Mouse (Mus musculus) hindbrain, embryonic 15.5 days (tissue): ENCODE measurements at regions not wholly inside any gene's neighbourhood (a gene's known extent, or its start where the extent isn't known, plus 50 kb on each side); places are given as distances from the start of the nearest gene placed in this dataset.
"Not testable (repeated sequence)": the region's sequence is repeated elsewhere in the genome, so short reads cannot be mapped to it uniquely, and the experiment has no call there.

ENCODE experiments used
- ATAC-seq: fragments of 200-750 bp; cut with Nextera tagmentation; 2 replicates; pipeline ENCODE4 v1.8.0; 2017; ENCODE audit warnings: low read depth, moderate number of reproducible peaks, moderate TSS enrichment; ENCODE audit not compliant: low FRiP score
- H3K27ac ChIP-seq: fragments of 300-500 bp; sonication (generic); replicated peaks from 2 replicates; pipeline ENCODE4 v1.5.1; 2015; ENCODE audit warnings: mild to moderate bottlenecking, inconsistent platforms
- H3K27me3 ChIP-seq: fragments of 300-500 bp; sonication (generic); 2 replicates; pipeline ENCODE4 v1.6.1; 2015; ENCODE audit warnings: control low read depth, inconsistent platforms
- H3K36me3 ChIP-seq: fragments of 300-500 bp; sonication (generic); 2 replicates; pipeline ENCODE4 v1.6.1; 2015; ENCODE audit warnings: control low read depth, inconsistent platforms
- H3K4me1 ChIP-seq: fragments of 300-500 bp; sonication (generic); replicated peaks from 2 replicates; pipeline ENCODE4 v1.6.1; 2015; ENCODE audit warnings: control low read depth, inconsistent platforms
- H3K4me2 ChIP-seq: fragments of 300-500 bp; sonication (generic); 2 replicates; pipeline ENCODE4 v1.6.1; 2015; ENCODE audit warnings: moderate library complexity, mild to moderate bottlenecking, inconsistent platforms
- H3K4me3 ChIP-seq: fragments of 300-500 bp; sonication (generic); 2 replicates; pipeline ENCODE4 v1.5.1; 2015; ENCODE audit warnings: mild to moderate bottlenecking, inconsistent platforms
- H3K9ac ChIP-seq: fragments of 300-500 bp; sonication (generic); 2 replicates; pipeline ENCODE4 v1.6.1; 2015; ENCODE audit warnings: inconsistent platforms
- H3K9me3 ChIP-seq: fragments of 300-500 bp; sonication (generic); 2 replicates; pipeline ENCODE4 v1.6.1; 2016; ENCODE audit warnings: control low read depth, inconsistent platforms
- WGBS: fragments of 180-500 bp; shearing (Covaris S2); methylation state at CpG from one replicate; pipeline ENCODE4 v1.1.7; 2015; 5-methylcytosine and 5-hydroxymethylcytosine counted together

DNA sequence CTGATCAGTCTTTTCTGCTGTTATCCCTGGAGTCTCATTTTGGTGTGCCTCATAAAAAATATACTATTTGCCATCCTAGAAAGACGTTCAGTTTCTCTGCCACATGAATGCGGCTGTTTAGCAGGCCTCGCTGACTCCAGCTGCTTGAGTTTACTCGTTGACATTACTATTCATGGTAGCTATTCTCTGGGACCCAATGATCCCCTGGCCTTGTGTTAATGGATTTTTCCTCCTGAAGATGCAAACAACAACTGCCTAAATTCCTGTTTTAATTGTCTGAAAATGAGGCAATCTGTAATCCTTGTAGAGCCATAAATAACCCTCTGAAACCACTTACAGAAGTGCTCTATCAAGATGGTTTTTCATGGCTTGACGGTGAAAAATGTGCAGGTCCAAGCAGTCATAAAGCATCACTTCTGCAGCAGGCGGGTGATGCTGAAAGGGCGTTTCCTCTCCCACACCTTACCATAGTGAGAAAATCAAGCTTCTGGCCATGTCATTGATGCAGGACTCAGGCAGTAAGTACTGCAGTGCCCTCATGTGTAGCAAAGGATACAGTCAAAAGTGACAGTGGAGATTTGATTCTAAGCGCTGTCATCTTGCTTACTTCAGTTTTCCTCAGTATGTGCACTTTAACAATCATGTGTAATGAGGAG is 419.7 kb upstream of the Lrp1b start:
- Histone ChIP-seq H3K4me1 (no peaks in the 10 kb centered on the region), H3K9me3 (no peaks in the 10 kb centered on the region), H3K4me2 (no peak overlapping the region), H3K4me3 (no peak overlapping the region), H3K27me3 (no peaks in the 10 kb centered on the region), H3K9ac (no peak overlapping the region), H3K27ac (no peak overlapping the region), H3K36me3 (no peaks in the 10 kb centered on the region)
- ATAC-seq = no peak
- WGBS = 57% methylated on average over 8 of the region's 8 CpGs

DNA sequence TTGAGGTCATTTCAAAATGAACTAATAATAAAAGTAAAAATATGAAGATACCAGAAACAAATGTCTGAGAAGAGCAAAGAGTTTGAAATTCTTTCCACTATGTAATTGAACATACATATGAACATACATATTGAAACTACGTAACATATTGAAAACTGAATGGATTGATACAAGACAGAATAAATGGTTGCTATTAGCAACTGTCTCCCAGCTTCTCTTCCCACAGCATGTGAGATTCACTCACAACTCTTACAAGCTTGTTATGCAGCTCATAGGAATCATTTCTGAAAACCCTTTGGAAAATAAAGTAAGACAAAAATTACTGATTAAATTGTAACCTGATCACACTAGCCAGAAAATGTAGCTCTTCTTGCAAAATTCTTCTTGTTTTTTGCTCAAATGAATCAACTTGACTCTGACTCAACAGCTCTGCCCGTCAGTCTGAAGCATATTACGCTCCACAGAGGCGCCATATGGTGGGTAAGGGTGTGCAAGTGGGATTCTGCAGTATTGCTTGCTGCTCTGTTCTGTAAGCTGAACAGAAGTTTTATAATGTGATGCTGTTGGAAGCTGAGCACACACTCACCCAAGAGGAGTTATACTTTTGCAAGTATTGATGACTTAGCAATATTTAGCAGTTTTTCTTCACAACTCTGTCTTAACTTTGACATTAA is 444.3 kb upstream of the Lrp1b start:
- Histone ChIP-seq H3K4me2 (no peak overlapping the region), H3K27ac (no peak overlapping the region), H3K9ac (no peak overlapping the region), H3K4me1 (no peaks in the 10 kb centered on the region), H3K9me3 (no peaks in the 10 kb centered on the region), H3K4me3 (no peak overlapping the region), H3K27me3 (no peaks in the 10 kb centered on the region), H3K36me3 (no peaks in the 10 kb centered on the region)
- no peak for ATAC-seq
- 76% methylated on average over 4 of the region's 4 CpGs for WGBS

DNA sequence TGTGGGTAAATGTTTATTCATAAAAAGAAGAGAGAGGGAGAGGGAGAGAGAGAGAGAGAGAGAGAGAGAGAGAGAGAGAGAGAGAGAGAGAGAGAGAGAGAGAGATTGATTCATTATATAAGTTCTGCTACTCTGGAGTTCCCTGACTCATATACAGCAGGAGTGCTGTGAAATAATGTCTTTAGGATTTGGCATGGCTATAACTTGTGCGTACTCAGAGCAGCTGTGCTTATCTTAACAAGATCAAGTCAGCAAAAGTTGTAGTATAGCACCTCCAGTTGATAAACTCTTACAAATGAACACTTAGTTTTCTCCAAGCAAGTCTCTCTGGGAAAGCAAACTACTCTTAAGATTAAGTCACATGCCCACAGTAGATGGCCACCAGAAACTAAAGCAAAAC is 435.3 kb upstream of the Kynu start:
- Histone ChIP-seq H3K27ac (no peak overlapping the region), H3K9me3 (no peaks in the 10 kb centered on the region), H3K4me3 (no peak overlapping the region), H3K9ac (no peak overlapping the region), H3K27me3 (no peaks in the 10 kb centered on the region), H3K36me3 (no peaks in the 10 kb centered on the region), H3K4me2 (no peak overlapping the region), H3K4me1 (no peaks in the 10 kb centered on the region)
- WGBS = 93% methylated on average over 1 of the region's 1 CpGs
- no peak for ATAC-seq

DNA sequence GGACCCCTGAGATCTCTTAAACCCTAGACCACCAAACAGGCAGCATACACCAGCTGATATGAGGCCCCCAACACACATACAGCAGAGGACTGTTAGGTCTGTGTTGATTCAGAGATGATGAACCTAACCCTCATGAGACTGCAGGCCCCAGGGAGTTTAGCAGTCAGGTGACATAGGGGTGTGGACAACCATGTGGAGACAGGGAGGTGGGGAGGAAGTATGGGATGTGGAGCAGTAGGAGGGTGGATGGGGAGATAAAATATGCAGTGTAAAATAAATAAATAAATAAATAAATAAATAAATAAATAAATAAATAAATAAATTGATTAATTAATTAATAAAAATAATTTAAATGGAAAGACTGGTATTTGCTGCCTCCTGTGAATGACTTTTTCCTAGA is 401.6 kb upstream of the Kynu start:
- H3K4me3 ChIP-seq = no peak overlapping the region
- H3K36me3 ChIP-seq = no peaks in the 10 kb centered on the region
- H3K4me1 ChIP-seq = no peaks in the 10 kb centered on the region
- no peaks in the 10 kb centered on the region for H3K27me3 ChIP-seq
- H3K27ac ChIP-seq = no peak overlapping the region
- no peak overlapping the region for H3K9ac ChIP-seq
- H3K4me2 ChIP-seq = no peak overlapping the region
- ATAC-seq = no peak
- no peaks in the 10 kb centered on the region for H3K9me3 ChIP-seq

DNA sequence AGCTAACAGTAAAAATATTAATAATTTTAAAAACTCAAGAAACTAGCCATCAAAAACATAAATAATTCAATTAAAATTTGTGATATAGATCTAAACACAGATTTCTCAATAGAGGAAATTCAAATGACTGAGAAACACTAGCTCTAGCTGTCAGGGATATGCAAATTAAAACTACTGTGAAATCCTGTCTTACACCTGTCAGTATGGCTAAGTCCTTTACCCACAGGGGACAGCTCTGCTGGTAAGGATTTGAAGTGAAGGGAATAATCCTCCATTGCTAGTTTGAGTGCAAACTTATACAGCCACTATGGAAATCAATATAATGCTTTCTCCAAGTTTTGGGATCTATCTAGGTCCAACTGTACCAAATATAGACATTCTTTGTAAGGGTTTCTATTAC is 373.0 kb upstream of the Kynu start:
- ATAC-seq = no peak
- no peak overlapping the region for H3K9ac ChIP-seq
- no peak overlapping the region for H3K4me3 ChIP-seq
- no peak overlapping the region for H3K27ac ChIP-seq
- H3K36me3 ChIP-seq = no peaks in the 10 kb centered on the region
- no peaks in the 10 kb centered on the region for H3K27me3 ChIP-seq
- H3K9me3 ChIP-seq = no peaks in the 10 kb centered on the region
- no peaks in the 10 kb centered on the region for H3K4me1 ChIP-seq
- H3K4me2 ChIP-seq = no peak overlapping the region

DNA sequence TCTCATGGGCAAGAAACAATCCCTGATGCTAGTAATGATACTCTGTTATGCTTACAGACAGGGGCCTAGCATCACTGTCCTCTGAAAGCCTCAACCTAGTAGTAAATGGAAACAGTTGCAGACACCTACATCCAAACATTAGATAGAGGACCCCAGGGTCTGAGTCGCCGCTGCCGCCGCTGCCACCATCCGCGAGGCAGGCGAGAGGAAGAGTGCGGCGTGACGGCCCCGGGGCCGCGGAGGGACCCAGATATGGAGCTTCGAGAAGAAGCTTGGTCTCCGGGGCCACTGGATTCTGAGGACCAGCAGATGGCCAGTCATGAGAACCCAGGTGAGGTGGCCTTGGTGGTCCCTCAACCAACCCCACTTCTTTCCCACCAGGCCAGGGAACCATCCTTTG is 359.6 kb upstream of the Kynu start:
- not testable (repeated sequence) for H3K27me3 ChIP-seq, H3K4me2 ChIP-seq, H3K4me3 ChIP-seq, H3K9ac ChIP-seq, H3K27ac ChIP-seq, H3K4me1 ChIP-seq, H3K36me3 ChIP-seq, H3K9me3 ChIP-seq, ATAC-seq
- over 99% methylated on average over 15 of the region's 15 CpGs for WGBS

DNA sequence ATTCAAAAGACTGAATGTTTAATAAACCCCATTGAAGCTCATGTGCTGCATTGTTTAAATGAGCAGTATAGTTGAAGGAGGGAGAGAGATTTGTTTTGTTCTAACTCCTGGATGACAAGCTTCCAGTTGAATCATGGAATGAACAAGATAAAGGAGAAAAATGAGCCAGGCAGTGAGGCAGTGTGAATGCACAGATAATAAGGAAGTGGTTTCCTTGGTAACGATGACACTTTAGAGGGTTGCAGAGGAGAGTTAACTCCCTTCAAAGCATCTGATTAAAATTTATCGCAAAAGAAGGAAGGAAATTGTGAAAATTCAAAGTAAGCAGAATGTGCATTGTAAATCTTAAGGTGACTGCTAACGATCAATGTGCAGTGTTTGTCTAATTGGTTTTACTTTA is 346.9 kb upstream of the Kynu start:
- Histone ChIP-seq H3K4me1 (no peaks in the 10 kb centered on the region), H3K36me3 (no peaks in the 10 kb centered on the region), H3K27ac (no peak overlapping the region), H3K9me3 (no peaks in the 10 kb centered on the region), H3K27me3 (no peaks in the 10 kb centered on the region), H3K4me3 (no peak overlapping the region), H3K4me2 (no peak overlapping the region), H3K9ac (no peak overlapping the region)
- ATAC-seq = peak; percentile 76; the same call in 1 of the 2 replicates
- 70% methylated on average over 3 of the region's 3 CpGs for WGBS

DNA sequence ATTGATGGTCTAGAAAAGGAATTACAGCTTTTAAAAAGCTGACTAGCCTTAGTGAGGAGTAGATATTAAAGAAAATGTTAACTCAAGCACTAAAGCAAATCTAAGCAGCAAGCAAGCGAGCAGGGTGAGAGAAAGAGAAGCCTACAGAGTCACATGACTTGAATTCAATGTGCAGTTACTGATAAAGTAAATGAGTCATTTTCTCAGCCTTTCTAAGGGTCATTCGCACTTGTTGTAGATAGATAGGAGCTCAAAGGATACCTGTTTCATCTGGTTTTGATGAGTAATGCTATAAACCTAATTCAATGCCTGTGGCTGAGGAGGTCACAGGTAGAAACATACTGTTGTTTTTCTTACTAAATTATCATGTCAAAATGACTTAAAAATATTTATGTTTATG is 341.2 kb upstream of the Kynu start:
- no peak for ATAC-seq
- H3K9me3 ChIP-seq = no peaks in the 10 kb centered on the region
- H3K4me1 ChIP-seq = no peaks in the 10 kb centered on the region
- H3K27me3 ChIP-seq = no peaks in the 10 kb centered on the region
- no peak overlapping the region for H3K27ac ChIP-seq
- H3K9ac ChIP-seq = no peak overlapping the region
- no peaks in the 10 kb centered on the region for H3K36me3 ChIP-seq
- no peak overlapping the region for H3K4me2 ChIP-seq
- 76% methylated on average over 2 of the region's 2 CpGs for WGBS
- no peak overlapping the region for H3K4me3 ChIP-seq

DNA sequence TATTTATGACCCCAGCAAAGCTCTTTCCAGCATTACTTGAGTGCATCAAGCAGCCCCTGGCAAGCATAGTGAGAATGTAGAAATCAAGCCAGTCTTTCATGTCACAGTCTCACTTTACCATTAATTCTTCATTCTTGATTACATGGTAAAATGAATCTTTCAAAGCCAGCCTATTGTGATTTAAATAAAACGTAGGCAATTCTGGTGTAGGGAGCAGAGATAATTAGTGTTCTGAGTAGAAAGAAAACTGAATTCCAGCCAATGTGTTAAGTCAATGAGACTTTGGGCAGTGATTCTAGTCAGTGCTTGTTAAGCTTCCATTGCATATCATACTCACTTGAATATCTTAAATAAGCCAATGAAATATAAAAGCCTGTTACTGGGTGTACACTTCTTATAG is 338.0 kb upstream of the Kynu start:
- no peaks in the 10 kb centered on the region for H3K27me3 ChIP-seq
- no peaks in the 10 kb centered on the region for H3K4me1 ChIP-seq
- 51% methylated on average over 1 of the region's 1 CpGs for WGBS
- ATAC-seq = no peak
- no peaks in the 10 kb centered on the region for H3K36me3 ChIP-seq
- no peak overlapping the region for H3K27ac ChIP-seq
- H3K9me3 ChIP-seq = no peaks in the 10 kb centered on the region
- no peak overlapping the region for H3K4me2 ChIP-seq
- H3K9ac ChIP-seq = no peak overlapping the region
- H3K4me3 ChIP-seq = no peak overlapping the region

DNA sequence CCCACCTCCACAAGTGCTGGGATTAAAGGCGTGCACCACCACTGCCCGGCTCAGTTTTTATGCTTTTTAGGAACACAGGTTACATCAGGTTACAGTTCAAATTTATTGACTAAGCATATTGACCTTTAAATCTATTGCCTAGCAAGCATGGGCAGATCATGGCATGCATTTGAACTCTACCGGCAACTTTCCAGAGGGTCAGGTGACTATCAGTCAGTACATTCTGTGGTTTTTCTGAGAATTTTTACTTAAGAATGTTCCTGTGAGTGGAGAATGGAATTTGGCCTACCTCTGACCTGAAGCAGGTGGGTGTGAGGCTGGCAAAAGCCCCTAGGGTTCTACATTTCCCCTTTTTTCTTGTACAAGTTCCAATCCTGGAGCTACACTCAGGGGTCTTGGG is 332.4 kb upstream of the Kynu start:
- no peak for ATAC-seq

DNA sequence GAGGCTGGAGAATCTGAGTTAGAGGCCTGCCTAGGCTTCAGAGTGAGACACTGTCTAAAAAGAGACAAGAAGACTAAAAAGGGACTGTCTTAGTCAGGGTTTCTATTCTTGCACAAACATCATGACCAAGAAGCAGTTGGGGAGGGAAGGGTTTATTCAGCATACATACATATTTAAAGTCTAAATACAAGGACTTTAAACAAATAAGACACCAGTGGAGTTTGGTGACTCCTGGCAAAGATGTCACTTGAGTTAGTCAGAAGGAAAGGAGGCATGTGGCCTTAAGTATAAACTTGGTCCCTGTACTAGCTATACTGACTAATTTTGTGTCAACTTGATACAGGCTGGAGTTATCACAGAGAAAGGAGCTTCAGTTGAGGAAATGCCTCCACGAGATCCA is 330.4 kb upstream of the Kynu start:
- ATAC-seq = not testable (repeated sequence)

More for the DNA sequence above, 332.4 kb upstream of the Kynu start:
- no peaks in the 10 kb centered on the region for H3K27me3 ChIP-seq
- no peaks in the 10 kb centered on the region for H3K9me3 ChIP-seq
- 96% methylated on average over 3 of the region's 3 CpGs for WGBS
- H3K4me3 ChIP-seq = no peak overlapping the region
- H3K36me3 ChIP-seq = no peaks in the 10 kb centered on the region
- no peak overlapping the region for H3K27ac ChIP-seq
- no peak overlapping the region for H3K9ac ChIP-seq
- H3K4me2 ChIP-seq = no peak overlapping the region
- H3K4me1 ChIP-seq = no peaks in the 10 kb centered on the region

DNA sequence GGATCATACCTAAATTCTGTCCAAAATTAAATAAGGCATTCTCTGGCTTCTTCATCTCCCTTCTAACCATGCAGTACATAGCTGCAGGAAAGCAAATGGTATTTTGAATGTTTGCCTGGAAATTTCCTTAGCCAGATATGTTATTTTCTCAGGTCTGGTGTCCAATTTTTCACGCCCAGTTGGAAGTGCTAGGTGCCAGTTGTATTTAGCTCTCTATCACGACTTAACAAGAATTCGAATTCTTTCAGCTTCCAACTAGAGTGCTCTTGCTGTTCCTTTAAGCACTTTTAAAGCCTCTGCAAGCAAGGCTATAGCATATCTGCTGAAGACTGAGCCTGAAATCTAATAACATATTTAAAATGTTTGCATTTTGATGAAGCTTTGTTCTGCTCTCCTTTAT is 308.3 kb upstream of the Kynu start:
- Histone ChIP-seq H3K4me1 (no peaks in the 10 kb centered on the region), H3K4me2 (no peak overlapping the region), H3K4me3 (no peak overlapping the region), H3K36me3 (no peaks in the 10 kb centered on the region), H3K27me3 (no peaks in the 10 kb centered on the region), H3K27ac (no peak overlapping the region), H3K9me3 (no peaks in the 10 kb centered on the region), H3K9ac (no peak overlapping the region)
- 80% methylated on average over 3 of the region's 3 CpGs for WGBS
- ATAC-seq = no peak

More for the DNA sequence above, 330.4 kb upstream of the Kynu start:
- H3K9me3 ChIP-seq, H3K36me3 ChIP-seq, H3K9ac ChIP-seq, H3K27ac ChIP-seq, H3K4me3 ChIP-seq, H3K4me1 ChIP-seq, H3K4me2 ChIP-seq, H3K27me3 ChIP-seq: not testable (repeated sequence)
- WGBS = 81% methylated on average over 1 of the region's 1 CpGs

DNA sequence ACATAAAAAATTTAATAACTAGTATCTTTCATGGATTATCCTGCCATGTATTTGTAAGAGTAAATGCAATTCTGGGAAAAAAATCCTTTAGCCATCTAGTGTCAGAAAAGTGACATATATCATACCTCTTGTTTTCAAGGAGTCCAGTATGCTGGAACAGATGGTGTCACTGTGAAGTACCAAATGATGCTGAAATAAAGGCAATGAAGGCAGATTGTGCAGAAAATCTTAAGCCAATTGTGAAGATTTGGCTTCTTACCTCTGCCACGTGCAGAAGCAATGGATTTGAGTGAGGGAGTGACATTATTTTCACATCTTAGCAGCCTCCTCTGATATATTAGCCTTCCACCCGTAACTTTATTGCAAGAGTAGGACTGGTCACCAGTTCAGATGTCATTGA is 306.5 kb upstream of the Kynu start:
- Histone ChIP-seq H3K4me3 (no peak overlapping the region), H3K27me3 (no peaks in the 10 kb centered on the region), H3K4me2 (no peak overlapping the region), H3K27ac (no peak overlapping the region), H3K36me3 (no peaks in the 10 kb centered on the region), H3K9ac (no peak overlapping the region), H3K9me3 (no peaks in the 10 kb centered on the region), H3K4me1 (no peaks in the 10 kb centered on the region)
- 54% methylated on average over 2 of the region's 2 CpGs for WGBS
- no peak for ATAC-seq
